Mouse (Mus musculus): Measurements from ENCODE around the gene Mpdz. TPM values are rescaled to one million over a fixed set of nuclear protein-coding genes. Genes with fewer than 3 reads are reported as not detected.

Gene Mpdz
- polyA plus RNA-seq, 1 experiment from 2014 or later = 2.6 TPM

- Histone ChIP-seq H3K4me2 (ENCODE audit: low read depth, low read length) (no peak overlapping the region), H3K9me3 (replicated peaks; ENCODE audit: control insufficient read depth, low read length) (no peaks in the 10 kb centered on the region), H3K36me3 (ENCODE audit: control insufficient read depth, insufficient read depth) (no peaks in the 10 kb centered on the region), H3K4me3 (ENCODE audit: low read depth, low read length) (no peak overlapping the region), H3K9ac (ENCODE audit: low read depth, low read length) (no peak overlapping the region), H3K27ac (ENCODE audit: low read length) (no peak overlapping the region), H3K27me3 (ENCODE audit: control insufficient read depth, insufficient read depth, low read depth, low read length) (no peaks in the 10 kb centered on the region), H3K4me1 (ENCODE audit: control insufficient read depth, low read depth, low read length) (no peaks in the 10 kb centered on the region)
- 79% methylated on average over 6 of the region's 6 CpGs for WGBS (ENCODE audit: insufficient replicate concordance)
- ATAC-seq (ENCODE audit: low read depth) = no peak
Measured at GRCm38 (mm10) chr4:81283081-81283480, 159.5 kb downstream of the Mpdz start.

- Histone ChIP-seq H3K27ac (ENCODE audit: low read length) (no peak overlapping the region), H3K36me3 (ENCODE audit: control insufficient read depth, insufficient read depth) (no peaks in the 10 kb centered on the region), H3K4me1 (ENCODE audit: control insufficient read depth, low read depth, low read length) (no peaks in the 10 kb centered on the region), H3K4me2 (ENCODE audit: low read depth, low read length) (no peak overlapping the region), H3K27me3 (ENCODE audit: control insufficient read depth, insufficient read depth, low read depth, low read length) (no peaks in the 10 kb centered on the region), H3K4me3 (ENCODE audit: low read depth, low read length) (no peak overlapping the region), H3K9ac (ENCODE audit: low read depth, low read length) (no peak overlapping the region), H3K9me3 (replicated peaks; ENCODE audit: control insufficient read depth, low read length) (no peaks in the 10 kb centered on the region)
- ATAC-seq (ENCODE audit: low read depth) = no peak
- WGBS (ENCODE audit: insufficient replicate concordance) = 57% methylated on average over 4 of the region's 4 CpGs
Measured at GRCm38 (mm10) chr4:81280098-81280497, 162.5 kb downstream of the Mpdz start.

GRCm38 (mm10) chr4:81279451-81279850 lies 163.2 kb downstream of the Mpdz start:
- H3K27me3 ChIP-seq (ENCODE audit: control insufficient read depth, insufficient read depth, low read depth, low read length) = no peaks in the 10 kb centered on the region
- WGBS (ENCODE audit: insufficient replicate concordance) = 67% methylated on average over 5 of the region's 5 CpGs
- H3K4me2 ChIP-seq (ENCODE audit: low read depth, low read length) = no peak overlapping the region
- H3K4me3 ChIP-seq (ENCODE audit: low read depth, low read length) = no peak overlapping the region
- no peak overlapping the region for H3K9ac ChIP-seq (ENCODE audit: low read depth, low read length)
- no peaks in the 10 kb centered on the region for H3K36me3 ChIP-seq (ENCODE audit: control insufficient read depth, insufficient read depth)
- no peak overlapping the region for H3K27ac ChIP-seq (ENCODE audit: low read length)
- ATAC-seq (ENCODE audit: low read depth) = no peak
- no peaks in the 10 kb centered on the region; the same call in 1 of the 2 replicates for H3K9me3 ChIP-seq (replicated peaks; ENCODE audit: control insufficient read depth, low read length)
- H3K4me1 ChIP-seq (ENCODE audit: control insufficient read depth, low read depth, low read length) = no peaks in the 10 kb centered on the region

GRCm38 (mm10) chr4:81275957-81276715 lies 166.5 kb downstream of the Mpdz start:
- Histone ChIP-seq H3K9ac (ENCODE audit: low read depth, low read length) (no peak overlapping the region), H3K4me2 (ENCODE audit: low read depth, low read length) (no peak overlapping the region), H3K27ac (ENCODE audit: low read length) (no peak overlapping the region), H3K9me3 (replicated peaks; ENCODE audit: control insufficient read depth, low read length) (no peaks in the 10 kb centered on the region; the same call in 1 of the 2 replicates), H3K4me3 (ENCODE audit: low read depth, low read length) (no peak overlapping the region), H3K4me1 (ENCODE audit: control insufficient read depth, low read depth, low read length) (no peaks in the 10 kb centered on the region), H3K27me3 (ENCODE audit: control insufficient read depth, insufficient read depth, low read depth, low read length) (no peaks in the 10 kb centered on the region), H3K36me3 (ENCODE audit: control insufficient read depth, insufficient read depth) (no peaks in the 10 kb centered on the region)
- no peak for ATAC-seq (ENCODE audit: low read depth)
- 47% methylated on average over 6 of the region's 6 CpGs for WGBS (ENCODE audit: insufficient replicate concordance)

- H3K27me3 ChIP-seq (ENCODE audit: control insufficient read depth, insufficient read depth, low read depth, low read length) = no peaks in the 10 kb centered on the region
- H3K4me2 ChIP-seq (ENCODE audit: low read depth, low read length) = no peak overlapping the region
- no peak overlapping the region for H3K9ac ChIP-seq (ENCODE audit: low read depth, low read length)
- 62% methylated on average over 2 of the region's 2 CpGs for WGBS (ENCODE audit: insufficient replicate concordance)
- no peaks in the 10 kb centered on the region for H3K36me3 ChIP-seq (ENCODE audit: control insufficient read depth, insufficient read depth)
- no peak for ATAC-seq (ENCODE audit: low read depth)
- H3K4me3 ChIP-seq (ENCODE audit: low read depth, low read length) = no peak overlapping the region
- no peaks in the 10 kb centered on the region for H3K4me1 ChIP-seq (ENCODE audit: control insufficient read depth, low read depth, low read length)
- H3K27ac ChIP-seq (ENCODE audit: low read length) = no peak overlapping the region
- H3K9me3 ChIP-seq (replicated peaks; ENCODE audit: control insufficient read depth, low read length) = no peaks in the 10 kb centered on the region; the same call in 1 of the 2 replicates
Measured at GRCm38 (mm10) chr4:81273067-81273466, 169.5 kb downstream of the Mpdz start.

- no peak for ATAC-seq (ENCODE audit: low read depth)
- H3K4me1 ChIP-seq (ENCODE audit: control insufficient read depth, low read depth, low read length) = no peaks in the 10 kb centered on the region
- H3K36me3 ChIP-seq (ENCODE audit: control insufficient read depth, insufficient read depth) = no peaks in the 10 kb centered on the region
- no peaks in the 10 kb centered on the region for H3K27me3 ChIP-seq (ENCODE audit: control insufficient read depth, insufficient read depth, low read depth, low read length)
- H3K4me2 ChIP-seq (ENCODE audit: low read depth, low read length) = no peak overlapping the region
- WGBS (ENCODE audit: insufficient replicate concordance) = 45% methylated on average over 6 of the region's 6 CpGs
- H3K9me3 ChIP-seq (replicated peaks; ENCODE audit: control insufficient read depth, low read length) = no peaks in the 10 kb centered on the region
- no peak overlapping the region for H3K4me3 ChIP-seq (ENCODE audit: low read depth, low read length)
- no peak overlapping the region for H3K27ac ChIP-seq (ENCODE audit: low read length)
- no peak overlapping the region for H3K9ac ChIP-seq (ENCODE audit: low read depth, low read length)
Measured at GRCm38 (mm10) chr4:81252859-81253780, 189.5 kb downstream of the Mpdz start.

GRCm38 (mm10) chr4:81252334-81252733 lies 190.3 kb downstream of the Mpdz start:
- H3K36me3 ChIP-seq (ENCODE audit: control insufficient read depth, insufficient read depth) = no peaks in the 10 kb centered on the region
- ATAC-seq (ENCODE audit: low read depth) = no peak
- WGBS (ENCODE audit: insufficient replicate concordance) = 97% methylated on average over 1 of the region's 1 CpGs
- H3K4me3 ChIP-seq (ENCODE audit: low read depth, low read length) = no peak overlapping the region
- no peaks in the 10 kb centered on the region for H3K4me1 ChIP-seq (ENCODE audit: control insufficient read depth, low read depth, low read length)
- H3K27me3 ChIP-seq (ENCODE audit: control insufficient read depth, insufficient read depth, low read depth, low read length) = no peaks in the 10 kb centered on the region
- no peaks in the 10 kb centered on the region for H3K9me3 ChIP-seq (replicated peaks; ENCODE audit: control insufficient read depth, low read length)
- H3K27ac ChIP-seq (ENCODE audit: low read length) = no peak overlapping the region
- H3K9ac ChIP-seq (ENCODE audit: low read depth, low read length) = no peak overlapping the region
- H3K4me2 ChIP-seq (ENCODE audit: low read depth, low read length) = no peak overlapping the region

- no peak overlapping the region for H3K9ac ChIP-seq (ENCODE audit: low read depth, low read length)
- WGBS (ENCODE audit: insufficient replicate concordance) = 10% methylated on average over 5 of the region's 5 CpGs
- no peaks in the 10 kb centered on the region for H3K27me3 ChIP-seq (ENCODE audit: control insufficient read depth, insufficient read depth, low read depth, low read length)
- H3K36me3 ChIP-seq (ENCODE audit: control insufficient read depth, insufficient read depth) = no peaks in the 10 kb centered on the region
- no peaks in the 10 kb centered on the region for H3K4me1 ChIP-seq (ENCODE audit: control insufficient read depth, low read depth, low read length)
- H3K9me3 ChIP-seq (replicated peaks; ENCODE audit: control insufficient read depth, low read length) = no peaks in the 10 kb centered on the region
- no peak overlapping the region for H3K27ac ChIP-seq (ENCODE audit: low read length)
- H3K4me2 ChIP-seq (ENCODE audit: low read depth, low read length) = no peak overlapping the region
- H3K4me3 ChIP-seq (ENCODE audit: low read depth, low read length) = no peak overlapping the region
- ATAC-seq (ENCODE audit: low read depth) = no peak
Measured at GRCm38 (mm10) chr4:81251934-81252333, 190.7 kb downstream of the Mpdz start.

- no peaks in the 10 kb centered on the region for H3K27me3 ChIP-seq (ENCODE audit: control insufficient read depth, insufficient read depth, low read depth, low read length)
- H3K4me1 ChIP-seq (ENCODE audit: control insufficient read depth, low read depth, low read length) = no peaks in the 10 kb centered on the region
- H3K4me3 ChIP-seq (ENCODE audit: low read depth, low read length) = no peak overlapping the region
- H3K36me3 ChIP-seq (ENCODE audit: control insufficient read depth, insufficient read depth) = no peaks in the 10 kb centered on the region
- no peak overlapping the region for H3K27ac ChIP-seq (ENCODE audit: low read length)
- 32% methylated on average over 2 of the region's 2 CpGs for WGBS (ENCODE audit: insufficient replicate concordance)
- no peaks in the 10 kb centered on the region for H3K9me3 ChIP-seq (replicated peaks; ENCODE audit: control insufficient read depth, low read length)
- ATAC-seq (ENCODE audit: low read depth) = no peak
- H3K4me2 ChIP-seq (ENCODE audit: low read depth, low read length) = no peak overlapping the region
- no peak overlapping the region for H3K9ac ChIP-seq (ENCODE audit: low read depth, low read length)
Measured at GRCm38 (mm10) chr4:81249245-81249644, 193.4 kb downstream of the Mpdz start.

Data from liver, embryonic 16.5 days (tissue).